Mouse (Mus musculus): ENCODE measurements around the gene Sp100. TPM values are rescaled to one million over a fixed set of nuclear protein-coding genes. Genes with fewer than 3 reads are reported as not detected.

Gene Sp100
- polyA plus RNA-seq, 2 experiments from 2014 or later = 1,029 to 1,102 TPM

- no peak for ATAC-seq
Observed at GRCm38 (mm10) chr1:85702531-85702930, 52.7 kb downstream of the Sp100 start.

GRCm38 (mm10) chr1:85703245-85704186, 53.7 kb downstream of the Sp100 start:
- peak; percentile 93 for ATAC-seq

DNA sequence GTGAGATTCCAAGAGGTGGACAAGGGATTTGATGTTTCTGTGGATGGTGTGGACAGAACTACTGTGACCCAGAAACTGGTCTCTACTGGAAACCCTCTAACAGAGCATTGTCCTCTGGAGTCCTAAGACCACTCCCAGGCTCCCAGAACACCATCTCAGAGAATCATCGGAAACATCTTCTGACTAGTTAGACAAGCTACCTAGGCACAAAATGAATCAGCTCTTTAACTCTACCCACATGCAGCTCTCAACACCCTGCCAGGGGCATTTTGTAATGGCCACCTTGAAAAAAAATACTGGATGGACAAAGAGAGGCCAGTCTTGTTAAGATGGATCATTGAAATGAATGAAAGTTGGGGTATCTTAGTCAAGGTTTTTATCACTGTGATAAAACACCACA, 55.8 kb downstream of the Sp100 start:
- ATAC-seq = no peak

- no peak for ATAC-seq
Observed at GRCm38 (mm10) chr1:85706754-85707153, 57.0 kb downstream of the Sp100 start.

GRCm38 (mm10) chr1:85714501-85714900, 64.7 kb downstream of the Sp100 start:
- ATAC-seq = no peak

- ATAC-seq = no peak
Observed at GRCm38 (mm10) chr1:85716447-85717027, 66.7 kb downstream of the Sp100 start.

GRCm38 (mm10) chr1:85719049-85719448, 69.3 kb downstream of the Sp100 start:
- ATAC-seq = no peak

DNA sequence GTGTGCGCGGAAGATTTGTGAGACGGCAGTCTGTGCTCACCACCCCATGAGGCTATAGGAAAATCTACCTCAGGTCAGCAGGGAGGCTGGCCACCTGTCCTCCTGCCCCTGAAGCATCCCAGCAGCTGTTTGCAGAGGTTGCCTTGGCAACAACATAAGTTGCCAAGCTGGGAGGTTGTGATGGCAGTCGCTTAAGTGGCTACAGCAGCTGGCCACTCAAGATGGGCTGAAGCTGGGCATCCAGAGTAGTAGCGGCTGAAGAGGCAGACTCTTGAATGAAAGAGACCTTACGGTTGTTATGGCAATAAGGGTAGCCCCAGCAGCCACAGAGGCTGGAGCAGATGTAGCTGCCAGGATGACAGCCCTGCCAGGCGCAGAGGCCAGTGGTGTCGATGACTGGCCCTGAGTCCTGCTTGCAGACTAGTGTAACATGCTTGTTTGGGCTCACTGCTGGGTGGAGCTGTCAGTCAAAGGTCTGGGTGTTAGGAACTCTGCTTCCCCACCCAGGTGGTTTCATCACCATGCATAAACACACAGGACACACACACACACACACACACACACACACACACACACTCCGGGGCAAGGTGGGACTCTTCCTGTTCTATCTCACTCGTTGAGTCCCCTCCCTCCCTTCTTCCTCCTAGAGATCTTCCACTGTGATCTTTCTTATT, 70.6 kb downstream of the Sp100 start:
- peak; percentile 83 for ATAC-seq

GRCm38 (mm10) chr1:85730471-85730870, 80.7 kb downstream of the Sp100 start:
- ATAC-seq = peak; percentile 43

- ATAC-seq = peak; percentile 73
Observed at GRCm38 (mm10) chr1:85732581-85732980, 82.8 kb downstream of the Sp100 start.

DNA sequence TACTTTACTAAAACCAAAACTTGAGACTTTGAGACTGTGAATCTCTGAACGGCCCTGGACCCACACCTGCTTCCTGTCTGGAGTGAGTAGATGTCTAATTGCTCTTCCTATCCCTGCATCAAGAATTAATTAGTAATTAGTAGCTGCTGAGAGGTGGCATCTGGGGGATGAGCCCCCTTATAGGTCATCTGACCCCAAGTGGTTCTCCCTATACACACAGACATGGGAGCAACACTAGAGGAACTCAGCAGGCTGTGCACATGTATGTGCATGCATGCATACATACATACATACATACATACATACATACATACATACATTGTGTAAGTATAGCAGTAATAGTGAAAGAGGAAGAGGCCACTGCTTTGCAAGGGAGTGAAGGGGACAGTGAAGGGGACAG, 84.7 kb downstream of the Sp100 start:
- ATAC-seq = no peak

DNA sequence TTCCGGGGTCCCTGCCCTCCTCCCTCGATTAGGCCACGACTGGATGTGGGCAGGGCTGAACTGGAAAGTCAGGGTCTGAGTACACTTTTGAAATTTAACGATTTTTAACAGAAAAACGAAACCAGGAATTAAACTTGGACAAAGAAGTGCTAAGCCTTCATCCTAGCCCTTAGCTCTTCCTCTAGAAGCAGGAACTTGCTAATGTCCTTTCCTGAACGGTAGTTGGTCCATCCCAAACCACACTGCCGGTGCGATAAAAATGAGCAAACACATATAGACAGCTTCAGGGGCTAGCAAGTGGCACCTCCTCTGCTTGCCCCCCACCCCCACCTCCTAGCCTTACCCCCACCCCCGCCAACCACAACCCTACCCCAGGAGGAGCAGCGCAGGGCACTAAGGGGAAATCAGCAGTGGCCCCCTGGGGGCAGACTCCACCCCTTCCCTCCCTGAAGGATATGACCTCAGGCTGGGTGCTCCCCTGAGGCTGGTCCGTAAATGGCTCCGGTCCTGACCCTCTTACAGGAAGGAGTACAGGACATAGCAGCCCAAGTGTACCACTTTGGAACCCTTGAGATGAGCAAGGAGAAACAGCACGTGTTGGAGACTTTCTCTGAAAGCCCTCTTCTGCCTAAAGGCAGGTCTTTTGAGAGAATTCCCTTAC, 85.8 kb downstream of the Sp100 start:
- peak; percentile 58 for ATAC-seq

DNA sequence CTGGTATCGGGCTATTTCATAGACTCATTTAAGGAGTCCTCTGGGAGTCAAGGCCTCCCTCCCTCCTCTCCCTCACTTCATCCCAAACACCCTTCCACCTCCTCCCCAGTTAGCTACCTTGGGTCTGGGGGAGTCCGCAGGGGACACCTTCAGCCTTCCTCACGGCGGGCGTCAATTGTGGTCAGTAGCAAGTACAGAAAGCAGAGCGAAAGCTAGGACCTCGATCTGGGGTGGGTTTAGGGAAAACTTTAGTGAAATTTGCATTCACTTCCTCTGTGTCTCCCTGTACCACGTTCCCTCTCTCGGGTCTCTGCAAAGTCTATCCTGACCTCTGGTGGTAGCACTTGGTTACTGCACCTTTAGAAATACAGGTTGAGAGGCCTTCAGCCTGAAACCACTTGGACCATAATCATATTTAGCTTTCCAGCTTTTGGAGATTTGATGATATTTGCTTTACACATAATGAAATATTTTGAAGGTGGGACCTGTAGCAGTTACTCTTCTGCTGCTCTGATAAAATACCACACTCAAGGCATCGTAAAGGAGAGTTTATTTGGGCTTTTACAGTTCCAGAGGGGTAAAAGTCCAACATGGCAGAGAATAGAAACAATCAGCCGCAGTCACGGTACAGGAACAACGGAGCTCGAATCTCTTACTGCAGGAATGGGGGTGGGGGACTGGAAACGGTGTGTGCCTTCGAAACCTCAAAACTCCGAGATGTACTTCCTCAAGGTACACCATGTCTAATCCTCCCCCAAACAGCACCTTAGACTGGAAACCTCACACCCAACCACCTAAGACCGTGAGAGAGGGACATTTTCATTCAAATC, 86.8 kb downstream of the Sp100 start:
- ATAC-seq = peak; percentile 33

GRCm38 (mm10) chr1:85739000-85739399, 89.2 kb downstream of the Sp100 start:
- no peak for ATAC-seq

DNA sequence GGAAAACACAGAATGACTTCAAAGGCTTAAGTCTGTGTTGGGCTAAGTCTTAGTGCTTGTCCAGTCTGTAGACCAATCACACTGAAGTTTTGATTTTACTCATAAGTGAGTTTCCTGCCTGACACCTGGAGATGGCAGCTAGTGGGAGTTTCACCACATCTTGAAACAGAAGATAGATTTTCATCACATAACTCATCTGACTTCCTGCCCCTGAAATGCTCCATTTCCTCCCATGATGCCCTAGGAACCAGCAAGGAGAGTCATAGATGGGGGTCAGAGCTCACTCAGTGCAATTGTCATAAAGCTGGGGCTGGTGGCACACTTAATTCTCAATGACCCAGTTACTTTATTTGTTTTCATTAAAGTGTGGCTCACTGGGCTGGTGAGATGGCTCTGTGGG, 90.0 kb downstream of the Sp100 start:
- peak; percentile 73 for ATAC-seq

GRCm38 (mm10) chr1:85740923-85741322, 91.1 kb downstream of the Sp100 start:
- ATAC-seq = no peak

DNA sequence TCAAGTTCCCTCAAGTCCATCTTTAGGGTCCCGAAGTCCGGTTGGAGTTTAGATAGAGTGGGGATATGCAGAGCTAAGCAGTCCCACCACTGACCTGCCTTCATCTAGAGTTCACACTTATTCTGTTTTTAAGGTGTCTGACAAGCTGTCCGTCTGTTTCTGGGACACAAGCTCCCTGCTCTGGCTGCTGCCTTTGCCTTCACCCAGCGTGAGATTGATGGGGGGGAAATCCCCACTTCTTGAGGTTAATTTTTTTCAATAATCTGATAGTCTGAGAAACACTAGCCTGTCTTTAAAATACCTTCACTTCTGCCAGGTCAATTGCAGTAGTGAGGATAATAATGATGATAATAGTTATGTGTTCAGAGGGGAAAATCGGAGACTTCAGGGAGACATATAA, 92.5 kb downstream of the Sp100 start:
- ATAC-seq = peak; percentile 25

DNA sequence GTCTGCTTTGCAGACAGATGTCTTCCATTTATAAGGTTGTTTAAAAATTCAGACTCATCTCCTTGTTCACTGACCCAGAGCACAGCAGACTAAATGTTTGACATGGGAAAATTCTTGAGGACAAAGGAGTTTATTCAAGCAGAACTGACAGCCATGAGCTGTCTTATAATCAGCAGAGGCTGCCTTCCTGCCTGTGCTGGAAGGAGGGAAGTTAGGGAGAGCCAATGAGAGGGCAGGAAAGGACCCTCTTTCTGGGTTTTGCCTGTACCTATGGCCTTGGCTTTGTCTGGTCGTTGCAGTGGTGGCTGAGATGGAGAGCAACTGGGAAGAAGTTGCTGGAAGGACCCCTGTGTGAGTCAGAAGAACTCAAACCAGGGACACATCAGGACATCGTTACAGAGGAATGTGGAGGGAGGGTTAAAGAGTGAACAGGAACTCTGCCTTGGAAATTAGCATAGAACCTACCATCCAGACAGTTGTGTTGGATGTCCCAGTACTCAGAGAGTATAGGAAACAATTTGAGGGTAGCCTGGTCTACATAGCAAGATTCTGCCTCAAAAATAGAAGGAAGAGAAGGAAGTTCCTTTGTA, 93.2 kb downstream of the Sp100 start:
- ATAC-seq = no peak

DNA sequence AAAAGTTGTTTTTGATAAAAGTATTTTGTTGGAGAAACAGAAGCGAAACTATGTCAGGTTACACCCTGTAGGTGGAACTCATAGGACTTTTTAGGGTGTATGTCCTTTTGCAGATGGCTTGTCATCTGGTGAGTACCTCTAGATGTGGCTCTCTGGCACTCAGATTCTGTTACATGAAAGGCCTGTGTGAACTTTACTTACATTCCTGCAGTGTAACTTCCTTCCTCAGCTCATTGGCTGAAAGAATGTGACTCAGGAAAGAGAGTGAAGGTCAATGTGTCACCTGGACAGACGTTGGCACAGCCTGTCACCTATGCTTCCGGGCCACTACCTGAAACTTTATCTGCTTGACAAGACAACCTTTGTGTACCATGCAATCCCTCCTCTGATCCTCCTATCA, 94.8 kb downstream of the Sp100 start:
- peak; percentile 15 for ATAC-seq

DNA sequence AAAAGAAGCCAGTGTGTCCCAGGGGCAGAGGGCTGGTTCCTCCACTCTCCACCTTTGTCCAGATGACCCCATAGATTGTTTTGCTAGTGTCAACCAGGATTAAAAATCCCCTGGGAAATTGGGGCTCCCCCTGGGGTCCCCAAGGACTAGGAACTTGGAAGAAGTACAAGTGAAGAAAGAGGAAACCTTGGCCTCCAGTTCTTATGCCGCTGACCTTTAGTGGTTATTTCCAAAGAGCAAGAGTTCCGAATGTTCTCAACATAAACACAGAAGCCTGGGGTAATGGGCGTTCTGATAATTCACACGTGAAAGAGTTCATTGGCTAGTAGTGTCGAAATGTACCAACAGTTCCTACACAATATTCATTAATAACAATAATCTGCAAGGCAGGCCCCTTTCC, 96.7 kb downstream of the Sp100 start:
- no peak for ATAC-seq

GRCm38 (mm10) chr1:85749829-85750228, 100.0 kb downstream of the Sp100 start:
- no peak for ATAC-seq

DNA sequence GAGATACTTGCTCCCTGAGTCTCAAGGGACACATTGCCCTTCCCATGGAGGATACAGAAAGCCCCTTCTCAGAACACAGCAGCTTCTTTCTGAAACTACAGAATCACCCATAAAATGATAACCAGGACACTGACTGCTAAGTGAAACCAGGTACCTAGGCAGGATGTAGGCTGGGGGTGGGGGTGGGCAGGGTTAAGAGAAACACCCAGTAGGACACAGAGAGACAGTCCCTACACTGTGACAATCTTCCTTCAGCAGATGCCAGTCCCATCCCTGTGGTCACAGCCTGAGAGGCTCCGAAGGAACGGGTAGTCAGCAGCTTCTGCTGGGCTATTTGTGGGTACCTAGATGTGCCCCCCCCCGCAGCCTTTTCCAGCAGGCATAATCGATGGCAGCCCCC, 100.9 kb downstream of the Sp100 start:
- ATAC-seq = peak; percentile 49
